Mouse (Mus musculus): Measurements from ENCODE around the gene Gm20431.

Gene Gm20431

GRCm38 (mm10) chr2:167661270-167662203 lies at the start of gene Gm20431:
Gene Gm20431, minus strand, starts transcription at chr2:167661496.
- peak; percentile 96 for DNase-seq

DNA sequence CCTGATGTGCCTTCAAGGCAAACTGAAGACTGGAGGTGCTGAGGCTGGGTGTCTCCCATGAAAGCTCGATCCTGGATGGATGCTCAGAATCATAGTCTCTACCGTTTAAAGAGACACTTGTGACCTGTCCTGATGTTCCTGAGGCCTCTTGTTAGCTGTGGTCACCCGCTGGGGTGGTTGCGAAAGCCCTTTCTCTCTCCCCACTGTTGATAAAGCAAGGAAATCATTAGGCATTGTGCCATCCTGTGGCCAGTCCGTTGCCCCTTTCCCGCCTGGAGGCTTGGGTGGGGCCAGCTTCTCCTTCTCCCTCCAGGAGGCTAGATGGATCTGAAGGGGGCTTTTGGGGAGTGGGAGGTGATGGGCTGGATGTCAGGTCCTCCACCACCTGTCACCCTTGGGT lies 49.3 kb upstream of the Gm20431 start:
- DNase-seq: no peak

- DNase-seq: no peak
These were observed 48.7 kb upstream of the Gm20431 start for GRCm38 (mm10) chr2:167709969-167710368.

DNA sequence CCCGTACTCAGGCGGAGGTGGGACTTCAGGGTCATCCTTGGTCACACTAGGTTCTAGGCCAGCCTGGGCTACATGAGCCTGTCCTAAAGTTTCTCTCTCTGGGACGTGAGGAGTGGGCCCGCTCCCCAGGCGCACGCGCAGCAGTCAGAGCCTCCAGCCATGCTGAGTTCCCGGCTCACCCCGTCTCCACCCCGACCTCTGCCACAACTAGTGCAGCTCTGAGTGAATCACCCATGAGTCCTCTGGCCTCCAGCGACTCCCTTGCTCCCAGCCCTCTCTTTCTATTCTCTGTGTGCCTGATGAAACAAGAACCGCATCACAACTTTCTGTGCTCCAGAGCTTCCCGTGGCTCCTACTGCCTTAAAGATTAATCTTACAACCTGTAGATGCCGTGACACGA lies 47.1 kb upstream of the Gm20431 start:
- DNase-seq: no peak

DNA sequence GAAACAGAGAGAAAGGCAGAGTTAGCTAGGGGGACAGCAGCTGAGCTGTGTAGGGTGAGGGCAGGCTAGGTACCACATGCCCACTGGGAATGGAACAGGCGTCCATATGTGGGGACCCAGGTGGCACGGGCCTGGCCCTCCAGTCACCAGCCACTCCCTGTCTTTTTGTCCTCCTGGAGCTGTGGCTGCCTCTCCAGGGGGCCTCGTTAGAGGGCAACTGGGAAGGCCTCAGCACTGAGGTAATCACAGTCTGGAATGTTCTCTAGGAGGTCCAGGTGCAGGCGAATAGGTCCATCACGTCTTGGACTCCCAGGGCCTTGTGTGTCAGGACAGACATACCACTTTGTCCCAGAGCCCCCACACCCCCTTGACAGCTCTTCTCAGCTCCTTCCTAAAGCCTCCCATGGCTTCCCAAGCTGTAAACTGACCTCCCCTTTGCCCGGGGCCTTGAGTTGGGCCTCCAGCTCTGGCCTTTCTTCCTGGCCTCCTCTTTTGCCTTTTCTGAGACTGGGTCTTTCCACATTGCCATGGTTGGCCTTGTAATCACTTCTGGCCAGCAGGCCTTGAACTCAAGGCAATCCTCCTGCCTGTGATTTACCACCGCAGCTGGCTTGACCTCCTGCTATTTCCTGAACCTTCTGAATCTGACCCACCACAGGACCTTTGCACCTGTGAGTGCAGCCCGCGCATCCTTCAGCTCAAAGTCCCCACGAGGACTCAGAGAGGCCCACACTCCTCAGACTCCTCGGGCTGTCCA lies 45.1 kb upstream of the Gm20431 start:
- no peak for DNase-seq

DNA sequence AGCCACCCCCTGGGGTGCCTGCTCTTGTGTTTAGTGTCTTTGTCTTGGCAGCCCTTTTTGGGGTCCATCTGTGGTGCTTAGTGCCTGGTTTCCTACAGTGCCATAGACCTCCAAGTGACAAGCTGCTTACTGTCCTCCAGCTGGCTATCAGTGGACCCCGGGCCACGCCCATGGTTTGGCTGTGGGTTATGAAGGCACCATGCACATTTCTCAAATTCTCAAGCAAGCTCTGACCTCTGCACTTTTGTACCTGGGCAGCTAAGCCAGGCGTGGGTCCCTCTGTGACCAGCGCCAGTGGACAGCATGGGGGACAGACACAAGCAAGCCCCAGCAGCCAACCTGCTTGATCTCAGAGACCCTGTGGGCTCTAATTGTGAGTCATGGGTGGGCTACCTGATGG lies 43.1 kb upstream of the Gm20431 start:
- DNase-seq: no peak

GRCm38 (mm10) chr2:167702126-167702525 lies 40.8 kb upstream of the Gm20431 start:
- no peak for DNase-seq

DNA sequence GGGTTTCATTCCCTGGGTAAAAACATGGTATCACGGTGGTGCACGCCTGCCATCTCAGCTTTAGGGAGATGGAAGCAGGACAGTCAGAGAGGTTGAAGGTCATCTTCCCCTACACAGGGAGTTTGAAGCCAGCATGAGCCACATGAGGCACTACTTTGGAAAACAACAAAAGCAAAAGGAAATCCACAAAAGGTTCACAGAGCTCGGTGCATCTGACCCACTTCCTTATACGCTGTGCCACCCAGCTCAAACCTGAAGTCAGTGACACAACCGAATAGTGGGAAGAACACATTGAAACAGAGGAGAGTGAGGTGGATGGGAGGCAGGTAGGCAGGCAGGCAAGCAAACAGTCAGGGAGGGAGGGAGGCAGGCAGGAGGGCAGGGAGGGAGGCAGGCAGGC lies 40.2 kb upstream of the Gm20431 start:
- no peak for DNase-seq

DNA sequence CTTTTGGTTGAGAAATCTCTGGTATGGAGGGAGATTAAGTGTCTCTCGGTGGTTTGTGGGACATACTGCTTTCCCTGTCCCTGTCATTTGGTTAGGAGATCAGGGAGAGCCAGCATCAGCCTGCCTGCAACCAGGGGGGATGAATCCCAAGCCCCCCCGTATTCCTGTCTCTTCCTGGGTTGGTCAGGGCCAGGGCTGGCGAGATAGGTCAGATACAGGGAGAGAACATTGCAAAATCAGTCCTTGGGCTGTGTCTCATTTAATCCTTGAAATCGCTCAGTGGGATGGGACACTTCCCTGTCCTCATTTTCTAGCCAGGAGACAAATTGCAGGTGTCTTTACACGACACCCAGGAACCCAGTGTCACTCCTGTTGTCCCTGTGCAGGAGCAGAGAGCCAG lies 38.7 kb upstream of the Gm20431 start:
- DNase-seq: no peak

DNA sequence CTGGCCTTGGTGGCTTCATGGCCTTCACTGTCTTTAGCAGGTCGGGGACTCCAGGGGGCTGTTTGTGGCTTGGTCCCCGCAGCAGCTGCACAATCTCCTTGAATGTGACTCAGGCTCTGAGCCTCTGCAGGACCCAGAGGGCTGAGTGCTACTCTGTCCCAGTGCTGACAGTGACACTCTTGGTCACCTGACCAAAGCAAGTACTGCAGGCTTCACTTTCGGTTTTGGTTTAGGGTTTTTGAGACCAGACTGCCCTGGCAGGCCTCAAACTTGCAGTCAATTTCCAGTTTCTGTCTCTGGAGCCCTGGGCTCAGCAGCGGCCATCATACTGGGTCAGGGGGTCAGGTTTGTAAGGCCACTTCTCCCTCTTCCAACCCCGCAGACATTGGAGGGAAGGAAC lies 36.6 kb upstream of the Gm20431 start:
- DNase-seq: no peak

GRCm38 (mm10) chr2:167696143-167696542 lies 34.8 kb upstream of the Gm20431 start:
- no peak for DNase-seq

DNA sequence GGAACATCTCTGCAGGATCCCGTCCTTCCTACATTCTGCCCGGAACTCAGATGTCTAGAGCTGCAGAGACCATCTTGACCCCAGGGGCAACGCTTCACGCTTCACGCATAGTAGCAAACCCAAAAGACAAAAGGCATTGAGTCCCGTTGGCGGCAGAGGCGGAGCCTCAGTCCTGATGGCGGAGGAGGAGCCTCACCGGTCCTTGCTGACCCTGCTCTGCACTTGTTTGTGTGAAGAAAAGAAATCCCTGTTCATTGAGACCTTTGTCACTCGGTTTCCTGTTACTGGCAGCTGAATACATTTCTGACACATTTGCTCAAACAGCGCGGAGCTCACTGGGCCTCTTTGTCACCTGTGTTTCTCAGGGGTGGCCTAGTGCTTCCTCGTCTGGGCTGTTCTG lies 34.2 kb upstream of the Gm20431 start:
- no peak for DNase-seq

DNA sequence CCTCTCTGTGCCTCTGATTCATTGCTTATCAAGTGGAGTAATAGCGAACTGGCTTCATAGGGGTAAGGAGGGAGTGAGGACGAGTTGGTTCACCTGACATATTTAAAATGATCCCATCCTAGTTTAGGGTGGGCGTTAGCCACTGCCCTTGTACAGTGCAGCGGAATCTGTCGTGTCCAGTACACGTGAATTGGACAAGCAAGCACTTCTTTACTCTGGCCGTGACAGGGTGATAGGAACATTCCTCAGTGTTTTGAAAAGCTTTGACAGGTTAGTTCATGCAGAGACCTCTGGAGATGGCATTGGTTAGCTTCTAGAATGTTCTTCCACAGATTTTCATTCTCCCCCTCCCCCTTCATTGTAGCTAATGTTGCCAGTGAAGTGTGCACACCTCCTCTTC lies 33.7 kb upstream of the Gm20431 start:
- DNase-seq: no peak

DNA sequence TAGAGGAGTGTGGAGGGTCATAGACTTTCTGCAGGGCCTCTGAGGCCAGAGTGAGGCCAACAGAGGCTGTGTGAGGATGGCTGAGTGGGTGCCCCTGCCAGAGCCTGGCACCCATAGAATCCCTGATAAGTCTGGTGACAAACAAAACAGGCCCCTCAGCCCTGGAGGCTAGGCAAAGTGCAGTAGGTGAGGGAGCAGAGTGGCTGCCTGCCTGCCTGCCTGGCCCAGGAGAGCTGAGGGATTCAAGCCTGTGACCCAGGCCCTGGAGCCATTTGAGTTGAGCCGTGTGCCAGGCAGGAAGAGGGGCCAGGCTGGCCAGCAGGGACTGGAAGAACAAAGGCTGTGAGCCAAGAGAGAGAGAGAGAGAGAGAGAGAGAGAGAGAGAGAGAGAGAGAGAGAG lies 32.9 kb upstream of the Gm20431 start:
- DNase-seq: no peak

DNA sequence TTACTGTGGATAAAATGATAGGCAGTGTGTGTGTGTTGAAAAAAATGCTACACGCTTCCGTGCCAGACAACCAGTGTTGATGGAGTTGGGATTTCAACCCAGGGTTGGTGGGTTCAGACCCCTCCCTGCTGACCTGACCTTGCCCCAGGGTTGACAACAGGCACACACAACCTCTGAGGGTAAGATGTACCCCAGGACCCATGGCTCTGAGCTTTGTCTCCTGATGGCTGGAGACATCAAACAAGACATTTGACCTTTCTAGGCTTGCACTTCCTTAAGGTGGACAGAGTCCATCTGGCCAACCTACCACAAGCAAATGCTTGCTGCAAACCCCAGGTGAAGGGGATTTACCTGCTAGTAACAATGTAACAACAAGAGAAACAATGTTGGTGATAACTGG lies 32.2 kb upstream of the Gm20431 start:
- DNase-seq: no peak

DNA sequence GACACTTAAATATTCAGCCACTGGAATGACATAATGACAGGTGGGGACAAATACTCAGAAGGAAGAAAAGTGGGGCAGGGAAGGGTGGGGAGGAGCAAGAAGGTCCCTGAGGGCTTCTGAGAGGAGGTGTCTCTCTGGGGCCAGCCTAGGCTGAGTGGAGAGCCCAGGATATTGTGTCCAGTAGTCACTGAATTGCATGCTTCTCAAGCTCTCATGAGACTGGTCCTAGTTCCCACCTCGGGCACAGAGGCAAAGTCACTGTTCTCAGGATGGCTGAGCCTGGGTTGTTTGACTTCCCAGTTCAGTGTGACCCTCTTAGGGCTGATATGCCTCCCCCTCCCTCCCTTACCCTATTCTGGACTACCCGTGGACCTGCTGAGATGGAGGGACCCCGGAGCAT lies 31.5 kb upstream of the Gm20431 start:
- DNase-seq: no peak

DNA sequence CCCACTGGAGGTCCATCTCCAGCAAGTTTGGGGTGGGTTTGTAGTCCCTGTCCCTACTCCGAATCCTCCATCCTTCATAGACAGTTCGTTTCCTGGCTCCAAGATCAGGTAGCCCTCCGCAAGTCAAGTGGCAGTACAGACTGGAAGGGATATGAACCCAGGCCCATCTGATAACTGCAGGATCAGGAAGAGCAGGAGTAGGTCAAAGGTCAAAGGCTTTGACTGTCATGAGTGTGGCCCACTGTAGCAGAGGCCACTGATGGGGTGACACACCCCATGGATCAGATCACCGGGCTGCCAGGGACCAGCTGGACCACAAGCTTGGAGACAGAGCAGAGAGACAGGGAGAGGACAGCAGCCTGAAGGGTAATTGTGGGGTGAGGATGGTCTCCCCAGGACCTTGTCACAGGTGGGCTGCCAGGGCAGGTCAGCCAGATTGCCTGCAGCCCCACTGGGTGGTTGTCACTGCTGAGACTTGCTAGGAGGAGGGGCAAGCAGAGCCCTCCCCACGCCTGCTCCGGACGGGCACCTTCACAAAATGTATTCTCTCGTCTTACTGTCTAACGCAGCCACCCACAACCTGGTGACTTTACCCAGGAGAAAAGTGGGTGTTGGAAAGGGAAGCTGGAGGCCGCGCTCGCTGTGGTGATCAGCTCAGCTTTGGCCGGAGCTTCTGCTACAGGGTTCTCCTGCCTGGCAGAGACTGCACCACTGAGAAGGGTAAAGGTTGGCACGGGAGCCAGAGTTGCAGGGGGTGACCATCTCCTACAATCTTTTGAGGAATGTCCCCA lies 30.8 kb upstream of the Gm20431 start:
- peak; percentile 28 for DNase-seq

GRCm38 (mm10) chr2:167691410-167691809 lies 30.1 kb upstream of the Gm20431 start:
- no peak for DNase-seq

- no peak for DNase-seq
These were observed 29.6 kb upstream of the Gm20431 start for GRCm38 (mm10) chr2:167690962-167691311.

DNA sequence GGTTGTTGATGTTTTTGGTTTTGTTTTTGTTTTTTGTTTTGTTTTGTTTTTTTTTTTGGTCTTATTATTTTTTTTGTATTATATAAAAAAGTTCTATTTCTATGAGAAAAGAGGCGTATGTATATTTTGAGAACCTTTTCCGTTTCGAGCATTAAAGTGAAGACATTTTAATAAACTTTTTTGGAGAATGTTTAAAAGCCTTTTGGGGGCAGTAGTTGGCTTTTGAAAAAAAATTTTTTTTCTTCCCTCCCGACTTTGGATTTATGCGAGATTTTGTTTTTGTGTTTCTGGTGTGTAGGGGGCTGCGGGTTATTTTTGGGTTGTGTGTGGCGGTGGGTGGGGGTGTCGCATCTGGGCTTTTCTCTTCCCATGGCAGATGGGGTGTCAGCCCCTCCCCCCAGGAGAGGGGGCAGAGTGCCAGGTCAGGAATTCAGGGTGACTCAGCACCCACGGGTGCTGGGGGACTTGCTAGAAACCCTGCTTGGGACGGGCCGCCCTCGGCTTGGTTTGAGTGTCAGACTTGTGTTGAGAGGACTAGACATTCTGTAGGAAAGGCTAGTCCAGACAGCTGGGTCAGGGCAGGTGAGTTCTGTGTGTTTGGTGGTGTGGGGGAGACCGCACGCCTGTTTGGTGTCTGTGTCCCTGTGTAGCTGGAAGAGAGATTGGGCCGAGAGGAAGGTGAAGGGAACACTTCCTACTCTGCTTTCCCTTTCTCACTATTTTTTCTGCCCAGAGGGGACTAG lies 29.1 kb upstream of the Gm20431 start:
- DNase-seq: peak; percentile 33

DNA sequence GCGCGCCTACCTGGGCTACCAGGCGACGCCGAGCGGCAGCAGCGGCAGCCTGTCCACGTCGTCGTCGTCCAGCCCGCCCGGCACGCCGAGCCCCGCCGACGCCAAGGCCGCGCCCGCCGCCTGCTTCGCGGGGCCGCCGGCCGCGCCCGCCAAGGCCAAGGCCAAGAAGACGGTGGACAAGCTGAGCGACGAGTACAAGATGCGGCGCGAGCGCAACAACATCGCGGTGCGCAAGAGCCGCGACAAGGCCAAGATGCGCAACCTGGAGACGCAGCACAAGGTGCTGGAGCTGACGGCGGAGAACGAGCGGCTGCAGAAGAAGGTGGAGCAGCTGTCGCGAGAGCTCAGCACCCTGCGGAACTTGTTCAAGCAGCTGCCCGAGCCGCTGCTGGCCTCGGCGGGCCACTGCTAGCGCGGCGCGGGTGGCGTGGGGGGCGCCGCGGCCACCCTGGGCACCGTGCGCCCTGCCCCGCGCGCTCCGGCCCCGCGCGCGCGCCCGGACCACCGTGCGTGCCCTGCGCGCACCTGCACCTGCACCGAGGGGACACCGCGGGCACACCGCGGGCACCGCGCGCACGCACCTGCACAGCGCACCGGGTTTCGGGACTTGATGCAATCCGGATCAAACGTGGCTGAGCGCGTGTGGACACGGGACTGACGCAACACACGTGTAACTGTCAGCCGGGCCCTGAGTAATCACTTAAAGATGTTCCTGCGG lies 28.4 kb upstream of the Gm20431 start, which contains the start of gene Tmem189:
Tmem189 (minus strand) TSS at position 322 of the 718 bp plus-strand sequence.
- peak; percentile 61 for DNase-seq

Measured in right cerebral cortex, postnatal 25 days (tissue).